In the genomic region with DNA sequence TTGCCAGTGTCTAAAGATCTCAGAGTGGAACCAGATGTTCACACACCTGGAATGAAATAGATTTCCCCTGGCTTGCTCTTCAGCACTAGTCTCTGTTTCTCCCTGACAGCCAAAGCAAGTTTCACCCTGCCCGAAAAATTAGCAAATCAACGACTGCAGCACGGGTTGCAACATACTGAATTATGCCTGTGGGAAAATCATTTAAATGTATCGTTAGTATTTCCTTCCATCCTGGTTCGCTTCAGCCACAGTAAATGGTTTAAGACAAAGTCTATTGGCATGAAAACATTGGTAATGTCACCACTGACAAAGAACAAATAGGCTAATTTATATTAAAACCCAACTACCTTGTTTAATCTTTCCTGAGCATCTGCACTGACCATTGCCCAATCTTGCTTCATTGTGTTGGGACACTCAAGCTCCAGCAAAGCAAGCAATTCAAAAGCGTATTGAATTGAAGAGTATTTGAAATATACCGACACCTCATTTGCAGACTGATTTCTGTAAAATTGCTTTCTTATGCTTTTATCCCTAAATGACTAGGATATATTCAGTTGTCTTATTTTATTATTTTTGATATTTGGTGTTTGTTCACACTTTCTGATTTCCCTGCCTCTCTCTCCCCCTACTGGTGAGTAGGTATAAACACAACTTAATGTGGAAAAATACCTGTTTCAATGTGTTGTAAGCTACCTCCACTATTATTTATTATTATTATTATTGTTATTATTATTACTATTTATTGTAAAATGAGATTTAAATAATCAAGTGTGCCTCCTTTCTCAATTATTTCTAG, we compare ENCODE assay signal across 21 mouse cellular contexts. TPM values are rescaled to one million over a fixed set of nuclear protein-coding genes. Genes with fewer than 3 reads are reported as not detected.
DNase-seq lines count a peak whose midpoint lies in the region; ATAC-seq and TF ChIP-seq lines count a peak whose summit lies in the region.
"Had no signal": no experiment of that assay in that cellular context is flagged by ENCODE, and none has a peak within 500 bp of the region (broad histone marks: within the 10 kb centered on the region; RNA-seq: fewer than 3 reads in every experiment).

No protein-coding gene starts in this region.

- no peak overlapping the region for H3K9ac ChIP-seq in forebrain, embryonic 14.5 days (ENCODE audit: low read length)
- H3K9ac ChIP-seq in forebrain, embryonic 16.5 days (replicated peaks; ENCODE audit: low read depth, low read length), result no peak overlapping the region
- H3K9ac ChIP-seq in kidney, postnatal 0 days (ENCODE audit: low read depth, low read length), result no peak overlapping the region
- H3K9ac ChIP-seq in lung, postnatal 0 days (replicated peaks; ENCODE audit: low read depth), result no peak overlapping the region
- H3K9ac ChIP-seq: heart, embryonic 13.5 days; kidney, embryonic 15.5 days; limb, embryonic 12.5 days; lung, embryonic 15.5 days; neural tube, embryonic 13.5 days had no signal

- TF ChIP-seq CTCF in kidney, postnatal 0 days (IDR thresholded peaks at IDR 0.05; ENCODE audit: low read depth), result peak; percentile 73
- peak; percentile 64 for TF ChIP-seq CTCF in lung, postnatal 0 days (IDR thresholded peaks at IDR 0.05)

- H3K4me2 ChIP-seq in forebrain, embryonic 14.5 days (ENCODE audit: low read length), result no peak overlapping the region
- no peak overlapping the region for H3K4me2 ChIP-seq in forebrain, embryonic 16.5 days (ENCODE audit: low read length)
- H3K4me2 ChIP-seq in kidney, postnatal 0 days (ENCODE audit: low read length), result no peak overlapping the region
- H3K4me2 ChIP-seq in lung, postnatal 0 days (replicated peaks; ENCODE audit: low read depth, low read length), result no peak overlapping the region
- H3K4me2 ChIP-seq: heart, embryonic 13.5 days; kidney, embryonic 15.5 days; limb, embryonic 12.5 days; lung, embryonic 15.5 days; neural tube, embryonic 13.5 days had no signal

- DNase-seq in forebrain, embryonic 14.5 days (ENCODE audit: low spot score), result peak; percentile 35
- peak; percentile 54 for DNase-seq in kidney, postnatal 0 days (ENCODE audit: low spot score)
- no peak for DNase-seq in kidney, postnatal 10 days
- peak; percentile 33 for DNase-seq in lung, postnatal 0 days (ENCODE audit: low spot score)
- no peak for DNase-seq in lung, postnatal 10 days
- DNase-seq in gonadal fat pad, adult 2 months (ENCODE audit: low read depth), result peak; percentile 63
- DNase-seq: adrenal gland, postnatal 14 days; cerebellum, adult 8-10 months; right cerebral cortex, postnatal 25 days; thymus, postnatal 25 days had no signal

- no peak for ATAC-seq in forebrain, embryonic 14.5 days
- no peak for ATAC-seq in forebrain, embryonic 16.5 days
- no peak for ATAC-seq in kidney, postnatal 0 days (replicated peaks; ENCODE audit: low FRiP score, low read depth)
- no peak for ATAC-seq in lung, postnatal 0 days
- no peak for ATAC-seq in megakaryocyte progenitor cell, adult 5-6 weeks (replicated peaks; ENCODE audit: poor library complexity)
- ATAC-seq: activated CD4-positive, CD25-positive, alpha-beta regulatory T cell, adult 4 months had no signal

- no peaks in the 10 kb centered on the region for H3K4me1 ChIP-seq in forebrain, embryonic 14.5 days (ENCODE audit: control insufficient read depth, insufficient read depth, low read length)
- H3K4me1 ChIP-seq in forebrain, embryonic 16.5 days (replicated peaks; ENCODE audit: control insufficient read depth, insufficient read depth, low read length), result no peaks in the 10 kb centered on the region
- no peaks in the 10 kb centered on the region for H3K4me1 ChIP-seq in kidney, postnatal 0 days (replicated peaks; ENCODE audit: insufficient read depth, low read length)
- no peaks in the 10 kb centered on the region for H3K4me1 ChIP-seq in lung, postnatal 0 days (ENCODE audit: insufficient read depth, low read depth, low read length)
- H3K4me1 ChIP-seq: heart, embryonic 13.5 days; kidney, embryonic 15.5 days; lung, embryonic 15.5 days; neural tube, embryonic 13.5 days had no signal

- TF ChIP-seq EP300 in lung, postnatal 0 days (IDR thresholded peaks at IDR 0.05), result no peak

- no peak overlapping the region for H3K4me3 ChIP-seq in forebrain, embryonic 14.5 days (ENCODE audit: low read depth, low read length)
- no peak overlapping the region for H3K4me3 ChIP-seq in forebrain, embryonic 16.5 days (replicated peaks; ENCODE audit: low read length)
- no peak overlapping the region for H3K4me3 ChIP-seq in kidney, postnatal 0 days (replicated peaks; ENCODE audit: low read depth, low read length)
- no peak overlapping the region for H3K4me3 ChIP-seq in lung, postnatal 0 days (ENCODE audit: low read depth, low read length)
- H3K4me3 ChIP-seq: heart, embryonic 13.5 days; kidney, embryonic 15.5 days; limb, embryonic 12.5 days; lung, embryonic 15.5 days; neural tube, embryonic 13.5 days had no signal

- no peak overlapping the region for H3K27ac ChIP-seq in forebrain, embryonic 14.5 days (ENCODE audit: low read depth, low read length)
- H3K27ac ChIP-seq in forebrain, embryonic 16.5 days (ENCODE audit: low read length), result no peak overlapping the region
- no peak overlapping the region for H3K27ac ChIP-seq in kidney, postnatal 0 days
- no peak overlapping the region for H3K27ac ChIP-seq in lung, postnatal 0 days (ENCODE audit: low read length)
- H3K27ac ChIP-seq: heart, embryonic 13.5 days; kidney, embryonic 15.5 days; limb, embryonic 12.5 days; lung, embryonic 15.5 days; neural tube, embryonic 13.5 days had no signal

- H3K36me3 ChIP-seq in forebrain, embryonic 14.5 days (ENCODE audit: control insufficient read depth, insufficient read depth, low read length), result no peaks in the 10 kb centered on the region
- no peaks in the 10 kb centered on the region for H3K36me3 ChIP-seq in forebrain, embryonic 16.5 days (ENCODE audit: control insufficient read depth, insufficient read depth)
- H3K36me3 ChIP-seq in kidney, postnatal 0 days (ENCODE audit: insufficient read depth, low read length), result no peaks in the 10 kb centered on the region
- no peaks in the 10 kb centered on the region for H3K36me3 ChIP-seq in lung, postnatal 0 days (ENCODE audit: insufficient read depth, low read length)
- H3K36me3 ChIP-seq: heart, embryonic 13.5 days; kidney, embryonic 15.5 days; limb, embryonic 12.5 days; lung, embryonic 15.5 days; neural tube, embryonic 13.5 days had no signal

- no peaks in the 10 kb centered on the region for H3K9me3 ChIP-seq in forebrain, embryonic 14.5 days (replicated peaks; ENCODE audit: control insufficient read depth, low read length)
- H3K9me3 ChIP-seq in forebrain, embryonic 16.5 days (ENCODE audit: control insufficient read depth, low read length), result no peaks in the 10 kb centered on the region
- no peaks in the 10 kb centered on the region for H3K9me3 ChIP-seq in kidney, postnatal 0 days (replicated peaks; ENCODE audit: low read length)
- no peaks in the 10 kb centered on the region for H3K9me3 ChIP-seq in lung, postnatal 0 days (ENCODE audit: low read length)
- H3K9me3 ChIP-seq: heart, embryonic 13.5 days; kidney, embryonic 15.5 days; limb, embryonic 12.5 days; lung, embryonic 15.5 days; neural tube, embryonic 13.5 days had no signal

- no peaks in the 10 kb centered on the region for H3K27me3 ChIP-seq in forebrain, embryonic 14.5 days (replicated peaks; ENCODE audit: control insufficient read depth, insufficient read depth, low read length)
- no peaks in the 10 kb centered on the region for H3K27me3 ChIP-seq in forebrain, embryonic 16.5 days (replicated peaks; ENCODE audit: control insufficient read depth, insufficient read depth, low read length)
- no peaks in the 10 kb centered on the region for H3K27me3 ChIP-seq in kidney, postnatal 0 days (ENCODE audit: insufficient read depth, low read length)
- H3K27me3 ChIP-seq in lung, postnatal 0 days (replicated peaks; ENCODE audit: insufficient read depth, low read length), result no peaks in the 10 kb centered on the region
- H3K27me3 ChIP-seq: CH12.LX; limb, embryonic 12.5 days; lung, embryonic 15.5 days; neural tube, embryonic 13.5 days had no signal

- 70% methylated on average over 7 of the region's 7 CpGs for WGBS in forebrain, embryonic 14.5 days
- WGBS in forebrain, embryonic 16.5 days, result 61% methylated on average over 7 of the region's 7 CpGs
- WGBS in kidney, postnatal 0 days, result 80% methylated on average over 7 of the region's 7 CpGs
- WGBS in lung, postnatal 0 days, result 73% methylated on average over 7 of the region's 7 CpGs

RNA-seq across cellular contexts. Expression of a gene that starts 25.9 kb away (rescaled TPM):
- polyA plus RNA-seq in forebrain, embryonic 14.5 days (2014; fragmentation: Nextera tagmentation; extraction: Ambion mirVana), result 1.0 and 2.0 TPM in 2 replicates
- 2.1 and 2.4 TPM in 2 replicates for polyA plus RNA-seq in forebrain, embryonic 16.5 days (2015; fragmentation: Nextera tagmentation; extraction: Ambion mirVana)
- polyA plus RNA-seq in kidney, postnatal 0 days (2015; fragmentation: Nextera tagmentation; extraction: Ambion mirVana), result 0.61 and 0.74 TPM in 2 replicates
- 0.11 TPM in 1 of 2 replicates, not detected in the other for polyA plus RNA-seq in lung, postnatal 0 days (2015; fragmentation: Nextera tagmentation; extraction: Ambion mirVana)
- 2.3 and 4.0 TPM in 2 replicates for polyA plus RNA-seq in gonadal fat pad, adult 2 months (2012; rRNA removed)
- total RNA-seq in megakaryocyte progenitor cell, adult 5-6 weeks (2015), result not detected in 2 replicates
- not detected in 2 replicates for total RNA-seq in megakaryocyte progenitor cell, adult 5-6 weeks (2017)
- total RNA-seq: CH12.LX; hematopoietic stem cell, adult 5-6 weeks; megakaryocyte-erythroid progenitor cell, adult 5-6 weeks had no signal
- polyA plus RNA-seq: activated CD4-positive, CD25-positive, alpha-beta regulatory T cell, adult 4 months had no signal

Comparison
In these comparisons a context has a peak if more than half of its experiments do, and no peak if none do; other contexts are left out.
1. DNase-seq: peak in forebrain, embryonic 14.5 days (single experiment), kidney, postnatal 0 days (single experiment), lung, postnatal 0 days (single experiment) and gonadal fat pad, adult 2 months (single experiment); none in kidney, postnatal 10 days (single experiment) and lung, postnatal 10 days (single experiment).